Mouse (Mus musculus) heart, adult 2 months (tissue): ENCODE measurements around the gene Gin1. TPM values are rescaled to one million over a fixed set of nuclear protein-coding genes. Genes with fewer than 3 reads are reported as not detected.

Experiments
- DNase-seq, 2 experiments: peaks; one replicate each; pipeline ENCODE4 v3.0.0; 2021
- H3K27ac ChIP-seq: fragments of 200-600 bp; 2 replicates; pipeline ENCODE4 v1.8.1; 2022
- H3K27me3 ChIP-seq: fragments of 200-500 bp; 2 replicates; pipeline ENCODE4 v1.6.1; 2012; ENCODE audit warnings: mild to moderate bottlenecking, low read length, inconsistent platforms, mixed read lengths; ENCODE audit not compliant: control insufficient read depth, insufficient read depth
- H3K36me3 ChIP-seq: fragments of 200-500 bp; 2 replicates; pipeline ENCODE4 v1.6.1; 2012; ENCODE audit warnings: low read length, inconsistent platforms; ENCODE audit not compliant: control insufficient read depth, insufficient read depth
- H3K4me1 ChIP-seq: fragments of 200-500 bp; 2 replicates; pipeline ENCODE4 v1.6.1; 2011; ENCODE audit warnings: low read length; ENCODE audit not compliant: control insufficient read depth, insufficient read depth
- H3K4me3 ChIP-seq: fragments of 200-600 bp; 2 replicates; pipeline ENCODE4 v1.8.1; 2022
- H3K79me2 ChIP-seq: fragments of 200-500 bp; replicated peaks from 2 replicates; pipeline ENCODE4 v1.6.1; 2012; ENCODE audit warnings: mild to moderate bottlenecking, inconsistent platforms, low read length, moderate library complexity, mixed read lengths; ENCODE audit not compliant: control insufficient read depth, insufficient read depth
- H3K9ac ChIP-seq: fragments of 200-500 bp; 2 replicates; pipeline ENCODE4 v1.6.1; 2012; ENCODE audit warnings: low read depth, mild to moderate bottlenecking, control low read depth, inconsistent platforms, low read length, mixed read lengths
- CTCF ChIP-seq: fragments of 200-600 bp; IDR thresholded peaks from 2 replicates; pipeline ENCODE4 v1.8.1; 2022; ENCODE audit warnings: antibody characterized with exemption, mild to moderate bottlenecking, moderate library complexity
- EP300 ChIP-seq: fragments of 200-500 bp; IDR thresholded peaks from 2 replicates; pipeline ENCODE4 v1.6.1; 2011; ENCODE audit warnings: low read depth, low read length, control low read depth; ENCODE audit not compliant: insufficient read depth
- POLR2A ChIP-seq: fragments of 200-500 bp; IDR thresholded peaks from 2 replicates; pipeline ENCODE4 v1.6.1; 2011; ENCODE audit warnings: mild to moderate bottlenecking, low read depth, low read length, control low read depth; ENCODE audit not compliant: insufficient read depth
- WGBS: fragments of 180-500 bp; shearing (Covaris S2); methylation state at CpG from one replicate; pipeline ENCODE4 v1.1.7; 2018; 5-methylcytosine and 5-hydroxymethylcytosine counted together
- intact Hi-C: fragments of 180-260 bp; cut with DNase I; formaldehyde crosslinking; loops from one replicate; pipeline ENCODE4 v1.15.1; 2025
- polyA plus RNA-seq: library from polyadenylated mRNA; depleted of rRNA; stranded (reverse); fragments of >200 nt; gene quantifications from 2 replicates; pipeline ENCODE4 v1.2.3, GENCODE M21; 2012
- total RNA-seq, 2 experiments: library from RNA; stranded (reverse); gene quantifications; 2 replicates each; pipeline ENCODE4 v1.2.3; 2021

The Gin1 gene
- total and polyA plus RNA-seq, 3 experiments, result 2.7 to 9.9 (median 6.1) TPM

DNA sequence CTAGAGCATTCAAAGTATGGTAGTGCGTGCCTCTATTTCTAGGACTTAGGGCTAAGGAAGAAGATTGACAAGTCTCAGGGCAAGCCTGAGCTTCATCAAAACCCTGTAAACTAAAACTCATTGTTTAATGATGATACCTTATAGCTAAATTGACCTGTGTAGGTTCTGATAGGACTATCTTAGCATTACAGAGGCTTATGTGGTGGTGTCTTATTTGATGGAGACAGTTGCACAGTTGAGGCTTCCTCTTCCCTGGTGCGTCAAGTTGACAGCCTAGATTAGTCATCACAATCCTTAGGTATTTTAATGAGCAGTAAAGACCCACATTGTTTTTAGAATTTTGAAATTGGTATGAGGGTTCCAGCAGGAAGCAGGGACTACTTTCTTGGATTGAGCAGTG is 4.0 kb downstream of the Gin1 start:
- no peaks in the 10 kb centered on the region; the same call in 1 of the 2 replicates for H3K4me1 ChIP-seq
- intact Hi-C loops, result no loop called here
- H3K27me3 ChIP-seq, result no peaks in the 10 kb centered on the region
- no peak overlapping the region for H3K9ac ChIP-seq
- no peak overlapping the region for H3K27ac ChIP-seq
- 91% methylated on average over 2 of the region's 2 CpGs for WGBS
- no peak for DNase-seq
- H3K4me3 ChIP-seq, result no peak overlapping the region
- H3K79me2 ChIP-seq, result no peaks in the 10 kb centered on the region
- TF ChIP-seq POLR2A (no peak), EP300 (no peak), CTCF (no peak)
- H3K36me3 ChIP-seq, result no peaks in the 10 kb centered on the region; the same call in none of the 2 replicates

DNA sequence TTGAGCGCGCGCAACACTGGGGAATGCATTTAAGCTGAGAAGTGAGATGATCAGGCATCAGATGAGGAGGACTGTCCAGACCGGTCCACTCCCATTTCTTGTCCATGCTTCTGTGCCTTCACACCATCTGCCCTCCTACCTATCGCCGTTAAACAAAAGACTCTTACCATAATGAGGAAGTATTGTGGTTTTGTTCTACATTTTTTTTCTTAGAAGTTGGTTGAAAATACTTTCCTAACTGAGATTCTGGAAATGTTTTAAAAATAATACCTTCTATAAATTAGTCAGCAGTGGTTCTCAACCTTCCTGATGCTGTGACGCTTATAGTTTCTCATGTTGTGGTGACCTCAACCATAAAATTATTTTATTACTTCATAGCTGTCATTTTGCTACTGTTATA is 11.7 kb downstream of the Gin1 start:
- DNase-seq, result no peak
- Histone ChIP-seq H3K4me3 (no peak overlapping the region), H3K27me3 (no peaks in the 10 kb centered on the region), H3K79me2 (no peaks in the 10 kb centered on the region), H3K27ac (no peak overlapping the region), H3K9ac (no peak overlapping the region), H3K36me3 (peaks cover 6% of the 10 kb centered on the region), H3K4me1 (no peaks in the 10 kb centered on the region; the same call in 1 of the 2 replicates)
- TF ChIP-seq CTCF (no peak), EP300 (no peak), POLR2A (no peak)
- intact Hi-C loops, result no loop called here
- 93% methylated on average over 7 of the region's 7 CpGs for WGBS

- Histone ChIP-seq H3K36me3 (peaks cover 9% of the 10 kb centered on the region), H3K9ac (no peak overlapping the region), H3K4me3 (no peak overlapping the region), H3K27me3 (no peaks in the 10 kb centered on the region), H3K79me2 (no peaks in the 10 kb centered on the region), H3K4me1 (no peaks in the 10 kb centered on the region; the same call in 1 of the 2 replicates), H3K27ac (no peak overlapping the region)
- intact Hi-C loops, result no loop called here
- no peak for TF ChIP-seq POLR2A
- peak; percentile 61 for TF ChIP-seq CTCF
- no peak for DNase-seq
- WGBS, result 64% methylated on average over 7 of the region's 7 CpGs
These were observed 15.0 kb downstream of the Gin1 start for GRCm38 (mm10) chr1:97784928-97785327.

DNA sequence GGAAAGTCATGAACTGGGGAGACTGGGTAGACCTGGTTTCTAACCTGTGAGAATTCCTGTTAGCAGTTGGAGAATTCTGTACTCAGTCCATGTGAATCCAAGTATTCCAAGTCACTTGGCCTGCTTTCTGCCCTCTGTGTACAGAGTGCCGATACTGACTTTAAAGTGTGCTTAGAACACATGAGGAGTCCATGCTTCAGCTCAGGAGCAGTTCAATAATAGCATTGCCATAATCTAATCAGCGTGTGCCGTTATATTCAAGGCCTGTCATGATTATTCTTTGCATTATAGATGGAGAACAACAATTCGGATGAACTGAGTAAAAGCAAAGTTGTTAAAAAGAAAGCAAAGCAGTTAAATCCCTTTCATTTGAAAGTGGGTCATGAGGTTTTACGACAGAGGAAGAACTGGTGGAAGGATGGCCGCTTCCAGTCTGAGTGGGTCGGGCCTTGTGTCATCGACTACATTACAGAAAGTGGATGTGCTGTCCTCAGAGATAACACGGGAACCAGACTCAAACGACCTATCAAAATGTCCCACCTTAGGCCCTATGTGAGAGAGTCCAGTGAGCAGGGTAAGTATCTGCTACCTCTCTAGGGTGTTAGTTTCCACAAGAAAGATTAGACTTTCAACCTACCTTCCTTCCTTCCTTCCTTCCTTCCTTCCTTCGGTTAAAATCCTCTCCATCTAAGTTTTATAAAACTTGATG is 15.9 kb downstream of the Gin1 start:
- 76% methylated on average over 11 of the region's 11 CpGs for WGBS
- H3K4me3 ChIP-seq, result no peak overlapping the region
- intact Hi-C loops, result no loop called here

DNA sequence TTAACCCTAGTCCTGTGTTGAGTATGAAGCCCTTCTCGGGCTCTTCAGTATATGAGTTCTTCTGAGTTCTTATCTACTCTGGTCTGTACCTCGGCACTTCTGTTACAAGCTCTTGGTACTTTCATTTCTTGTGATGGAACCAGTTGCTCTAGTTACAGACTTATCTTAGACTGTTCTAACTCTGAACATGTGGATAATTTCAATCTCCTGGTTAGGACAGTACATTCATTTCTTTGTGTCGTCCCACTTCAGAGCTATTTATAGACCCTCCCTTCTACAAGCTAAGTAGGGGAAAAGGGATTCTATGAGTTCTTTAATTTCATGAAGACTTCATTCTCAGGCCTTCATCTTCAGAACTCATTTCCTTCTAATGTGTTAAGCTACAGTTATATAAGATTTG is 17.7 kb downstream of the Gin1 start:
- WGBS, result 43% methylated on average over 3 of the region's 3 CpGs
- intact Hi-C loops, result no loop called here
- Histone ChIP-seq H3K79me2 (no peaks in the 10 kb centered on the region), H3K36me3 (peaks cover 9% of the 10 kb centered on the region), H3K27ac (peak overlapping the region; percentile 72), H3K27me3 (no peaks in the 10 kb centered on the region), H3K4me1 (no peaks in the 10 kb centered on the region; the same call in 1 of the 2 replicates), H3K9ac (no peak overlapping the region), H3K4me3 (no peak overlapping the region)
- no peak for DNase-seq
- TF ChIP-seq POLR2A (no peak), CTCF (no peak), EP300 (no peak)

More for the DNA sequence above, 15.9 kb downstream of the Gin1 start:
- no peak overlapping the region for H3K9ac ChIP-seq
- no peak for DNase-seq
- H3K27me3 ChIP-seq, result no peaks in the 10 kb centered on the region
- H3K4me1 ChIP-seq, result no peaks in the 10 kb centered on the region; the same call in 1 of the 2 replicates
- H3K27ac ChIP-seq, result no peak overlapping the region; the same call in 1 of the 2 replicates
- H3K36me3 ChIP-seq, result peaks cover 9% of the 10 kb centered on the region
- no peak for TF ChIP-seq CTCF
- no peak for TF ChIP-seq POLR2A
- no peak for TF ChIP-seq EP300
- H3K79me2 ChIP-seq, result no peaks in the 10 kb centered on the region

DNA sequence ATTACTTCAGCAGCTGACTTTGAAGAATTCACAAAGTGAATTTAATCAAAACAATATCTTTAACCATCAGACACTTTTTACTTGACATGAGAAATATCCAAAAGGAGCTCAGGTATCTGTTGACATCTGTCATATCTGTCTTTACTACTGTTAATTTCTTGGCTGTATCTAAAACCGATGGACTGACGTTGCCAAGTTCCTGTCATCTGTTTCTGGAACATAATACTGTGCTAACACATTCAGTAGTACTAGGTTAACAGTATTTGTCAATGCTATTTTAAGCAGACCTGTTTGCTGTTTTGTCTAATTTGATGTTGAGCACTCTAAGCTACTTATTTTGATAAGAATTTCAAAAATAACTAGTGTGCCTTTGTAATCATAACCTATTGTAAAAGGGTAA is 18.5 kb downstream of the Gin1 start:
- Histone ChIP-seq H3K9ac (no peak overlapping the region), H3K36me3 (peaks cover 9% of the 10 kb centered on the region), H3K4me1 (no peaks in the 10 kb centered on the region; the same call in 1 of the 2 replicates), H3K27me3 (no peaks in the 10 kb centered on the region), H3K79me2 (no peaks in the 10 kb centered on the region), H3K27ac (peak overlapping the region; percentile 72), H3K4me3 (no peak overlapping the region)
- intact Hi-C loops, result no loop called here
- WGBS, result 42% methylated on average over 2 of the region's 2 CpGs
- DNase-seq, result no peak
- TF ChIP-seq EP300 (no peak), POLR2A (no peak), CTCF (no peak)
